Mouse (Mus musculus): ENCODE results near the gene Nucks1.

- TF ChIP-seq CTCF (IDR thresholded peaks at IDR 0.05; ENCODE audit: insufficient read depth, low read length), result no peak
- TF ChIP-seq POLR2A (IDR thresholded peaks at IDR 0.05; ENCODE audit: borderline replicate concordance, extremely low read depth, low read depth, low read length), result no peak
Measured at GRCm38 (mm10) chr1:131865596-131865995, 44.7 kb upstream of the Nucks1 start.
